Mouse (Mus musculus): Measurements from ENCODE around the gene Bsg. TPM values are rescaled to one million over a fixed set of nuclear protein-coding genes. Genes with fewer than 3 reads are reported as not detected.

The Bsg gene
- polyA plus RNA-seq, 1 experiment = not detected

DNA sequence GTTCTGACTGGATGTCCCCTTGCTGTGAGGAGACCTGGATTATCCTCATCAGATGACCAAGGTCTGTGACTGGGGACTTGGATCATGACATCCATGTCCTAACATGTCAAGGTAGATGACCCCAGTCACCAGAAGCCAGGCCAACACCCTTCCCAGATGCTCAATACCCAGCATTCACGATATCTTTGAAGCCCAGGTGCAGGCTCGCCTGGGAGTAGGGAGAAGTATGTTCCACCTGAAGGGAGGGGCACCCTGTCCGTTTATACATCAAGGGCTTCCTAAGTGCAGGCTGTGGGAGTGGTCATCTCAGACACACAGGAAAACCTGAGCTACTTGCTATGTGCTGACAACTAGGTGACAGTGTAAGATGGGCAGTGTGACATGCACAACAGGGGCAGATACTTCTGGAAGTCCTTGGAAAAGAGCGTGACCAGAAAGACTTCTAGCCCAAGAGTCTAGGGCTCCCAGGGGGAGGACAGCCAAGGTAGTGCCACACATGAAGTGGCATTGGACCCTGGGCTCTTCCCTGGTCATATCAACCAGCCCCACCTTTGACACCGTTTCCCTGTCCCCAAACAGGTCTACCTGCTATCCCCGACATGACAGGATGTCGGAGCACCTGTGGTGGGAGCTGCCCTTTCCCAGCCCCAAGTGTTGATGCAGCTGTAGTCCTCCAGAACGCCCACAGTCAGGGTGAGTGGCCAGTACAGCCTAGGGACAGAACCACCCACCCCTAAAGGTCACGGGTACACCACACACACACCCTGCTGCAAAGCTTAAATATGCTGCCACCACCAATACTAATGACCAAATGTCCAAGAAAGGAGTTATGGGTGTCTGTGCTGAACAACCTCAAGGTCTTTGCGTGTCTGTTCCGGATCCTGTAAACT lies 23.4 kb upstream of the Bsg start:
- 36% methylated on average over 11 of the region's 11 CpGs for WGBS
- Histone ChIP-seq H3K4me1 (ENCODE audit: control insufficient read depth, insufficient read depth, low read length) (peaks cover 18% of the 10 kb centered on the region), H3K4me3 (ENCODE audit: insufficient read depth, low read depth, low read length) (peak overlapping the region; percentile 56), H3K27ac (ENCODE audit: insufficient read depth, low read depth, low read length) (peak overlapping the region; percentile 52)
- TF ChIP-seq CTCF (IDR thresholded peaks at IDR 0.05; ENCODE audit: insufficient read depth, low read depth, low read length) = no peak
- no peak for TF ChIP-seq POLR2A (IDR thresholded peaks at IDR 0.05; ENCODE audit: insufficient read depth, low read depth, low read length)

DNA sequence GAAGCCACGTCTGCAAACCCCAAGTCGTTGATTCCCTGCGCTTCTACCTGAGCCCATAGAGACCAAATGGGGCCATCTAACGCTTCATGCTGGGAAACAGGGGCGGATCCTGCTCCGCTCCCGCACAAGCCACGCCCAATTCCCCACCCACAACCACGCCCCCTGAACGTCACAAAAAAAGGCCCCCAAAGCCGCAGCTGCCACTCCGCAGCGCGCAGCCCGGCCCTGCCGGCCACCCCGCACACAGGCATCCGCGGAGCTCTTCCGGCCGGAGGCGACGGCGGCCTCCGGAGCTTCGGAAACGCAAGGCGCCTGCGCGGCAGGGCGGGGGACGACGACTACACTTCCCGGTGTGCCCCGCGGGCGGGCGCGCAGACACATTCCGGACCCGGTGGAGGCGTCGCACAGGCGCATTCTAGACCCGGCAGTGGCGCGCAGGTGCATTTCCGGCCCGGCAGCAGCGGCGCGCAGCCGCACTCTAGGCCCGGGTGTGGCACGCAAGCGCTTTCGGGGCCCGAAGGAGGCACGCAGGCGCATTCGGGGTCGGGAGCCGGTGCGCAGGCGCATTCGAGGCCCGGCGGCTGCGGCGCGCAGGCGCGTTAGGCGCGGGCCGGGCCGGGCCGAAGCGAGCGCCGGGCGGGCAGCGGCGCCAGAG lies 22.6 kb upstream of the Bsg start, which contains the start of gene Cdc34:
Gene Cdc34 (plus strand): TSS at position 605 of the 655 bp plus-strand sequence.
- TF ChIP-seq POLR2A (IDR thresholded peaks at IDR 0.05; ENCODE audit: insufficient read depth, low read depth, low read length) = peak; percentile 89
- no peak for TF ChIP-seq CTCF (IDR thresholded peaks at IDR 0.05; ENCODE audit: insufficient read depth, low read depth, low read length)
- Histone ChIP-seq H3K4me1 (ENCODE audit: control insufficient read depth, insufficient read depth, low read length) (peaks cover 18% of the 10 kb centered on the region), H3K4me3 (ENCODE audit: insufficient read depth, low read depth, low read length) (peak within 1 kb of the TSS; percentile 62), H3K27ac (ENCODE audit: insufficient read depth, low read depth, low read length) (peak within 1 kb of the TSS; percentile 52)
- WGBS = 1% methylated on average over 84 of the region's 84 CpGs

DNA sequence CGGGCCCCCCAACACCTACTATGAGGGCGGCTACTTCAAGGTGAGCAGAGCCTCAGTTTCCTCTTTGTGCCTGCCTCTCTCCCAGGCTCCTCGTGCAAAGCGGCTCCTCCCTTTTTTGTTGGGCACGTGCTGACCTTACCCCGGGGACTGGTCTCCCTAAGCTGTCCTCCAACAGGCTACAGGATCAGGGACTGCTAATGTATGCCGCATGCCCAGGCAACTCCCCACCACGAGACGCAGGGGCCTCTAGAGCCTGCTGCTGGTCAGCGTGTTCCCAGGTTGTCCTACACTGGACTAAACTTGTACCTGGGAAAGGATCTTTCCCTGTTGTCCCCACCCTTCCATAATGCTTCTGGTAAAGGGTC lies 21.8 kb upstream of the Bsg start:
- Histone ChIP-seq H3K4me3 (ENCODE audit: insufficient read depth, low read depth, low read length) (peak overlapping the region; percentile 62), H3K27ac (ENCODE audit: insufficient read depth, low read depth, low read length) (no peak overlapping the region), H3K4me1 (ENCODE audit: control insufficient read depth, insufficient read depth, low read length) (peaks cover 18% of the 10 kb centered on the region)
- 2% methylated on average over 10 of the region's 10 CpGs for WGBS
- TF ChIP-seq CTCF (IDR thresholded peaks at IDR 0.05; ENCODE audit: insufficient read depth, low read depth, low read length) (no peak), POLR2A (IDR thresholded peaks at IDR 0.05; ENCODE audit: insufficient read depth, low read depth, low read length) (no peak)

DNA sequence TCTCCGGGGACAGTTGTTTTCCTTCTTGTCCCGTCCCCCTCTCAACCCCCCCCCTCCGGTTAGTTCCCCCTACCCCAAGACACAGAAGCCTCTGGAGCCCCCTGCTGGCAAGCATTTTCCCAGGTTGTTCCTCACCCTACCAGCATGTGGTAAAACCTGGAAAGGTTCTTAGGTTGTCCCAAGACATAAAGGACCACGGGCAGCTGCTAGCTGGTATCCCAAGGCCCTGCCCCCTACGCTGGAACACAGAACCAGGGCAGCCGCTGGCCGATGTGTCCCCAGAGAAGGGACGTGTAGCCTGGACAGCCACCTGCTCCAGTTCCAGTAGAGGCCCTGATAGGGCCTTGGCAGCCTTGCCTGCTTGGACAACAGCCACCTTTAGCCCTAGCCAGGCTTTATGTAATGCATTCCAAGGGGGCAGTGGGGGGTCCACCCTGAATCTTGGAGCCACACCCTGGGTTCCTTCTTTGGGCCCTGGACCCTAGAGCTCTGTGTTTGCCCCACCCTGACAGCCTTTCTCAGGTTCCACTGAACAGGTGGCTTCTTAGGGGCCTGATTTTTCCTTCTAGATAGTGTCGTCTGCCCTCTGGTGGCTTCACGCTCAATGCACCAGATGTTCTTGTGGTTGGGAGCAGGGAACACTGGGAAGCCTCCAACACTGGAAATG lies 21.2 kb upstream of the Bsg start:
- no peak for TF ChIP-seq POLR2A (IDR thresholded peaks at IDR 0.05; ENCODE audit: insufficient read depth, low read depth, low read length)
- TF ChIP-seq CTCF (IDR thresholded peaks at IDR 0.05; ENCODE audit: insufficient read depth, low read depth, low read length) = peak; percentile 16; the same call in 1 of the 2 replicates
- H3K4me1 ChIP-seq (ENCODE audit: control insufficient read depth, insufficient read depth, low read length) = peaks cover 18% of the 10 kb centered on the region
- H3K4me3 ChIP-seq (ENCODE audit: insufficient read depth, low read depth, low read length) = peak overlapping the region; percentile 62
- WGBS = under 1% methylated on average over 10 of the region's 10 CpGs
- no peak overlapping the region for H3K27ac ChIP-seq (ENCODE audit: insufficient read depth, low read depth, low read length)

DNA sequence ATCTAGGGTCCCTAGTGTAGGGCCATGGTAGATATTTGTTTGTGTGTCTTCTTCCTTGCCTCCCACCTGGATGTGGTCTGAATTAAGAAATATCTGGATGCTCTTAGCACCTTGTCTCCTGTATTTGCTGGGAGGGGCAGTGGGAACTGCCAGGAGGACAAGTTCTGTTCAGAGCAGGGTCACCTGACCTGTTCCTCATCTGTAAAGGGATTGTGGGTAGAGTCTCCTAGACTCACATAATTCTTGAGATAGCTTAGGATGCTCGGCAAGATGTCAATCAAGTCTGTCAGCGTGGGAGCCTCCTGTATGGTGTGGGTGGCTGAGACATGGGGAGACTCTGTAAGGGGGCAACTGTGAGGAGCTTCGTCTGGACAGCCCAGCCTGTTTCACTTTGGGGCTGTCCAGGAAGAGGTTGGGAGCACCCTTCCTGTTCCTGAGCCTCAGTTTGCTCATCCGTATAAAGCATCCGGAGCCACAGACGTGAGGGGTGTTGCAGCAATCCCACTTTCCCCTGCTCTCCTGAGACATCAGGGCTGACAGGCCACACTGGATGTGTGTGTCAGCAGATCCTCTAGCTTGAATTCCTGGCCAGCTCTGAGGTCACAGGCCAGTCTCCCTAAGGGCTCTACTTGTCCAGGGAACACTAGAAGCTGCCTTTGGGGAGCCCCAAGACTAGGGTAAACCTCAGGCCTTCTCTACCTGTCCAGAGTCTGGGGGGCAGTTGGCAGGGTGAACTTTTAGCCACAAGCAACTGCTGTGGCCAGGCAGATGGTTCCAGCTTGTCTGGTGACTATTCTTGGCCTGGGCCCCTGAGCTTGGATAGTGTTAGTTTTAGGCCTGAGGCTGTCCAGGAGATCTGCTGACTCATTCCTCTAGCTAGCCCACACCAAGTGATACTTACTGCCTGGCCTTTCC lies 20.3 kb upstream of the Bsg start:
- no peak for TF ChIP-seq POLR2A (IDR thresholded peaks at IDR 0.05; ENCODE audit: insufficient read depth, low read depth, low read length)
- no peak for TF ChIP-seq CTCF (IDR thresholded peaks at IDR 0.05; ENCODE audit: insufficient read depth, low read depth, low read length)
- Histone ChIP-seq H3K4me3 (ENCODE audit: insufficient read depth, low read depth, low read length) (no peak overlapping the region), H3K27ac (ENCODE audit: insufficient read depth, low read depth, low read length) (no peak overlapping the region), H3K4me1 (ENCODE audit: control insufficient read depth, insufficient read depth, low read length) (peaks cover 18% of the 10 kb centered on the region)
- 82% methylated on average over 6 of the region's 6 CpGs for WGBS

DNA sequence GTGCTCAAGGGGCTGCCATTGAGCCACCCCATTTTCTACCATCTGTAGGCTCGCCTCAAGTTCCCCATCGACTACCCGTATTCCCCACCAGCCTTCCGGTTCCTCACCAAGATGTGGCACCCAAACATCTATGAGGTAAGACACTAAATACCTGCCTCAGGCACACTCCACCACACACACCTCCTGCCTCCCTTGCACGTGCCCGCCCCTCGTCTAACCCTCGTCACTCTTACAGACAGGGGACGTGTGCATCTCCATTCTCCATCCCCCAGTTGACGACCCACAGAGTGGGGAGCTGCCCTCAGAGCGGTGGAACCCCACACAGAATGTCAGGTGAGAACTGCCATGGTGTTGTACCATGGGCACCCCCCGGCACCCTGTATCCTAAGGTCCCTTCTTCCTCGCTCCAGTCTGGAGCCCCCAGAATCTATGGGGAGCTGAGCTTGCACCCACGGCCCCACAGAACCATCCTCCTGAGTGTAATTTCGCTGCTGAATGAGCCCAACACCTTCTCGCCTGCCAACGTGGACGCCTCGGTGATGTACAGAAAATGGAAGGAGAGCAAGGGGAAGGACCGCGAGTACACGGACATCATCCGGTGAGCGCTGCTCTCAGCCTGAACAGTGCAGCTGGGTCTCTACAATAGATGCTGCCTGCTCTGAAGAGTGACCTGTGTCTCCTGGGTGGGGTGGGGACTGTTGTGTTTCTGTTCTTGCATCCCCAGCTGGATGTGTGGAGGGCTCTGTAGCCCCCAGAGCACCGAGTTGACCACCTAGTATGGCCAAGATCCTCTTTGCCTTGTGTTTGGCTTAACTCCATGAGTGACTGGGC lies 19.3 kb upstream of the Bsg start:
- WGBS = 92% methylated on average over 25 of the region's 25 CpGs
- Histone ChIP-seq H3K4me1 (ENCODE audit: control insufficient read depth, insufficient read depth, low read length) (peaks cover 18% of the 10 kb centered on the region), H3K4me3 (ENCODE audit: insufficient read depth, low read depth, low read length) (no peak overlapping the region), H3K27ac (ENCODE audit: insufficient read depth, low read depth, low read length) (no peak overlapping the region)
- TF ChIP-seq CTCF (IDR thresholded peaks at IDR 0.05; ENCODE audit: insufficient read depth, low read depth, low read length) (no peak), POLR2A (IDR thresholded peaks at IDR 0.05; ENCODE audit: insufficient read depth, low read depth, low read length) (no peak)

DNA sequence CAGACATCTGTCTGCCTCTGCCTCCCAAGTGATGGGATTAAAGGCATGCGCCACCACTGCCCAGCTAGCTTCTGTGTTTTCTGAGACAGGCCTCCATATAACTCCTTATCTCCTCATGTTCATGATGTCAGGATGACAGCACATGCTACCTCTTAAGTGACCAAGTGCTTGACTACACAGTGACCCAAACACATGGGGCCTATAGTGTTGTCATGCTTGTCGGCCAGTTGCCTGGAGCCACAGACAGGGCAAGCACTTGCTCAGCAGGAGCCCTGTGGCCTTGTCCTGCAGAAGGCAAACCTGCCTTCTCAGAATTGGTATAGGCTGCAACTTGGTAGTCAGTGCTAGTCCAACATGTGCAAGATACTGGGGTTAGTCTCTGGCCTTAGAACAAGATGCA lies 18.1 kb upstream of the Bsg start:
- WGBS = 89% methylated on average over 2 of the region's 2 CpGs
- Histone ChIP-seq H3K27ac (ENCODE audit: insufficient read depth, low read depth, low read length) (no peak overlapping the region), H3K4me3 (ENCODE audit: insufficient read depth, low read depth, low read length) (no peak overlapping the region), H3K4me1 (ENCODE audit: control insufficient read depth, insufficient read depth, low read length) (peaks cover 14% of the 10 kb centered on the region)
- TF ChIP-seq POLR2A (IDR thresholded peaks at IDR 0.05; ENCODE audit: insufficient read depth, low read depth, low read length) (no peak), CTCF (IDR thresholded peaks at IDR 0.05; ENCODE audit: insufficient read depth, low read depth, low read length) (no peak)

Data from olfactory bulb, adult 2 months (tissue).